Mouse (Mus musculus): Measurements from ENCODE around the gene Med21.

Med21 gene

DNA sequence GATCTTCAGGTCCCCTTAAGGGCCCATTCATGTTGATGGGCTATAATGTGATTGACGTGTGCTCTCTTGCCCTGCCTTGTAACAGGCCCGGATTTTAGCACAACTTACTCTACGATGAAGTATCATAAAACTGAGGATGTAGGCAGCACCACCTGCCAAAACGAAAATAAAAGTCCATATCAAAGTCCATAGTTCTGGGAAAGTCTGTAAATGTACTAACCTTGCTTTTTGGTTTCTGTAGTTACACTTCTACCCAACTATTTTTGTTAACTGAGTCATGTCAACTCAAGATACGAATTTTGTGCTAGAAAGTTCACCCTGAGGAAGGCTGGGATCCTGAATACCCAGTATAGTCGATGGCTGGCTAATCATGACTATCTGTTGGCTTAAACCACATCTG lies 1.4 kb upstream of the Med21 start:
- no peak for DNase-seq

DNA sequence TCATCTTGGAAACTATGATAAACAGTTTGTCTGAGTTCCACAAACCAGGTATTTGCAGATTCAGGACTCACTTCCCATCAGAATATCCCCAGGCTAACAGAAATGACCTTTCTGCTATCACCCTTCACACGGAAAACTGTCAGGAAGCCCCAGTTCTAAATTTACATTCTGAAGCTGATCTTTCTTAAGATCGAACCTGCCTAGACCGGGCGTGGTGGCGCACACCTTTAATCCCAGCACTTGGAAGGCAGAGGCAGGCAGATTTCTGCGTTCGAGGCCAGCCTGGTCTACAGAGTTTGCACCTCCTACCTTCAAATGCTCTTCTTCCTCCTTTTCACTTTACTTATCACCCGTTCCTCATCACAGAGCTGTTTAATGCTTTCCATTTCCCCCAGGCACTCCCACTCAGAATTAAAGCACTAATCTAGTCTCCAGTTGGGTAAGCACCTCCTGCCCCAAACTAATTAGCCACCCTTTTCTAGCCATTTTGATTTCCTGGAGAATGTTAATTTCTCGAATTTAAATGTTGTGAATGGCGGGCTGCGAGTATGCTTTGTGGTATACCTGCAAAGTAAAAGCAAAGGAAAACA lies 631 bp upstream of the Med21 start:
- no peak for DNase-seq

DNA sequence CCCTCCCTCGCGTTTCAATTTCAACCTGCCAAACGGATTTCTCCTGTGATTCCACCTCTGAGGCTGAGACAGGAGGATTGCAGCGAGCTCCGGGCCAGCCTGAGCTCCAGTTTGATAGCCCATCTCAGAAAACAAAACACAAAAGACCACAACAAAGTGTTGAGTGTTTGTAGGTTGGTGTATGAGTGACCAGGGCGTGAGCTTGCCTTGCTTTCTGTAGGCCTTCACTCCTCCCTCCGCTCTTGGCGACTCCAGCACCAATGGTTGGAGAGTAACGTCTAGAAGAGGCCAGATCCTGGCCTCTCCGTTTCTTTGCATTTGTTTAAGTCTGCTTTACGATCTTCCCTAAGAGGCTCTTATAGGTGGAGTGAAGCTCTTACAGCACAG lies 830 bp downstream of the Med21 start:
- peak in 1 of 2 experiments; percentile 21 for DNase-seq

DNA sequence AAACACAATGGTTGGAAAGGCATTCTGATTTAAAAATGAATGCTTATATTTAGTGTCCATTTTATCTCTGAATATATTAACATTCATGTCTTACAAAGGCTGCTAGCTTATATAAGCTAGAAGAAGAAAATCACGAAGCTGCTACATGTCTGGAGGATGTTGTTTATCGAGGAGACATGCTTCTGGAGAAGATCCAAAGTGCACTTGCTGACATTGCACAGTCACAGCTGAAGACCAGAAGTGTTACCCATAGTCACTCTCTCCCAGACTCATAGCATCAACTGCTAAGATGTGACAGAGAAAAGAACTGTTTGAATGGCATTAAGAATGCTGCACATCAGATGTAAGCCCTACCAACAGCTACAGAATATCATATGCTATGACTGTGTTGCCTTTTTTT lies 7.7 kb downstream of the Med21 start:
- no peak for DNase-seq

DNA sequence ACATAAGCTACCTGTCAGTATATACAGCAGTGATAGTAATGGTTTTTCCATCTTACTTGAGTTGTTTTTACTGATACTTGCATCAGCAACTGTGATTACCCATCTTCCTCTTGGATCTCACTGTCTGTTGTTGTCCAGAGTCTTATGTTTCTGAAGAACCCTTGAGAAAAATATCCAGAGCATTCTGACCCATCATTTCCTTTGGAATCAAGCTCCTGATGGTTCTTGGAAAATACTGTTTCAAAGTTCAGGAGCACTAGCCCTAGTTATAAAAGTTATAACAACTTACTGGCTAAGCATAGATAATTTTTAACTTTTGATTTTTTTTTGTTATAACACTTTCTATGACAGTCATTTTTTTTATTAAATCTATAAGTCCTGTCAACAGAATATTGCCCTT lies 9.1 kb downstream of the Med21 start:
- DNase-seq, result no peak

DNA sequence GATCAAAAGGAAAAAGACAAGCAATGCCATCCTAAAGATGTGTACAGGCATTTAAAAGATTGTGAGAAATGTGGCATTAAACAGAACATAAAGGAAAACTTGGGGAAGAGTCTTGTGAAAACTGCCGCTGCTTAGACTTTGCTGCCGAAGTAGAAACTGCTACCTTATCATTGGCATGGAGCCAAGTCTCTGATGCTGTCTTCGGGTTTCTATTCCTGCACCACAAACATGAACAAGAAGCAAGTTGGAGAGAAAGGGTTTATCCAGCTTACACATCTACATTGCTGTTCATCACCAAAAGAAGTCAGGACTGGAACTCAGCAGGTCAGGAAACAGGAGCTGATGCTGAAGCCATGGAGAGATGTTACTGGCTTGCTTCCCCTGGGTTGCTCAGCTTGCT lies 10.8 kb downstream of the Med21 start:
- DNase-seq, result no peak

DNA sequence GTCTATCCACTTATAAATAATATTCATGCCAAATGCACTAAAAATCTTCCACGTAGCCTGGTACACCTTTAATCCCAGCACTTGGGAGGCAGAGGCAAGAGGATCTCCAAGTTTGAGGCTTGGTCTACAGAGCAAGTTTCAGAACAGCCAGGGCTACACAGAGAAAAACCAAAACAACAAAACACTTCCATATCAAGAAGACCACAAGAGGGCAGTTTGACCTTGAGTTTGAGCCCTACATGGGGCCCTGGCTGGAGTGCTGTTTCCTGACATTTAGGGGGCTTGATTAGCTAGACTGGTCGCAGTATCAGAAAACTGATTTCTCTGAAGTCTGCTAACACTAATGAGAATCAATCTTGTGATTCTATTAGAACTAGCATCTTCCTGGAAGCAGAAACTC lies 18.2 kb downstream of the Med21 start:
- DNase-seq, result no peak

DNA sequence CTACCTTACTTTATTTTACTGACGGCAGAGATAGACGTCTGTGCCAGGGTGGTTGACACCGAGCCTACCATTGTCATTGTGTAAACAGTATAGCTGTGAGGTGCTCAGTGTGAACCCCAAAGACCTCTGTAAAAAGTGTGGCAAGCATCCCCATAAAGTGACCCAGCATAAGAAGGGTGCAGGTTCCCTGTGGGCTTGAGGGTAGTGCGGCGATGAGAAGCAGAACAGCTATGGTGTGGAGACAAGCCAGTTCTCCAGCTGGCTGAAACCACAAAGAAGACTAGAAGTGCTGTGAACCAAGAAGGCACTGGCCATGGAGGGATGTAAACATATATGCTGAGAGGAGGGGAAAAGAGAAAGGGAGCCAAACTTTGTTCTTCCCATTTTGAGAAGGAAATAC lies 19.3 kb downstream of the Med21 start:
- DNase-seq, result no peak

DNA sequence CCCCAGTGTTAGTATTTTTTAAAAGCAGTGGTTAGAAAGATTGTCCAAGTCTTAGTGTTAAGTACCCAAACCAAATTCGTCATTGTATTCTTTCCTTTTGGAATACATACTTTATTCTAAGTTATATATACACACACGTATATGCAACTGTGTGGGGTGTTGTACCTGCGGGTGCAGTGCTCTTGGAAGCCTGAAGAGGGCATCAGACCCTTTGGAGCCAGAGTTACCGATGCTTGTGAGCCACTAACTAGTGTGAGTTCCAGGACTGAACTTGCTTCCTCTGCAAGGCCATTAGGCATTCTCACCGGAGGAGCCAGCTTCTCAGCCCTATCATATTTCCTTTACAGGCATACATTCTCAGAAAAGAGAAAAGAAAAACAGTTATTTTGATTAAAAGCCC lies 20.3 kb downstream of the Med21 start:
- peak; percentile 36 to 43 for DNase-seq

DNA sequence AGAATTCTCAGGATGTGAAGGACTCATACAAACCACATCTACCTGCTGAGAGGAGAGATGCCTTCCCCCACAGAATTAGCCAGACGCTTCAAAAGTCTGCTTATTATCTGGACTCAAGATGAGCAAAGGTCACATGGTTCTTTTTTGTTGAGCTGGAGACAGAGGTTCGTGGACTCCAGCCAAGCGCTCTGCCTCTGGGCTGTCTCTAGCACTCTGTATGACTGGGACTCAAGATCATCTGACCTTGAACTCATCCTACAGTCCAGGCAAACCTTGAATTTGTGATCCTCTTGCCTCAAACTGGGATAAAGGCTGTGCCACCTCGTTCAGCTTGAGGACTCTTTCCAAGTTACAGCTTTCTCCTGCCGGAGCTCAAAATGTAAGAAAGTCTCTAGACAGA lies 21.8 kb downstream of the Med21 start:
- DNase-seq, result no peak

DNA sequence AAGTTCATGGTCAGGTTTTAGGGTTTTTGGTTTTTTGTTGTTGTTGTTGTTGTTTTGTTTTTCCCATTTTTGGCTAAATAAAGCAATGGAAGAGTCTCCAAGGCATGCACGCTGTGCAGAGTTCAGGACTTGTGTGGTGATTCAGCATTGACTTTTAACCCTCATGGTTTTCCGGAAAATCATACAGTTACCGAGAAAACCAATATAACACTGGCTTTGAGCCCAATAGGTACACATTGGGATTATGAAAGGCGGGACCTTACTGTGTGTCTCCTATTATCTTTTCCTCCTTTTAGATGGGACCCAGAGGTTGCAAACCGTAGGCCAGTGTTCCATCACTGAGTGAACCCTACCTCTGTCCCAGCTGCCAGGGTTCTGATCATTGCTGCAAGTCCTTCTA lies 22.6 kb downstream of the Med21 start:
- DNase-seq, result no peak

DNA sequence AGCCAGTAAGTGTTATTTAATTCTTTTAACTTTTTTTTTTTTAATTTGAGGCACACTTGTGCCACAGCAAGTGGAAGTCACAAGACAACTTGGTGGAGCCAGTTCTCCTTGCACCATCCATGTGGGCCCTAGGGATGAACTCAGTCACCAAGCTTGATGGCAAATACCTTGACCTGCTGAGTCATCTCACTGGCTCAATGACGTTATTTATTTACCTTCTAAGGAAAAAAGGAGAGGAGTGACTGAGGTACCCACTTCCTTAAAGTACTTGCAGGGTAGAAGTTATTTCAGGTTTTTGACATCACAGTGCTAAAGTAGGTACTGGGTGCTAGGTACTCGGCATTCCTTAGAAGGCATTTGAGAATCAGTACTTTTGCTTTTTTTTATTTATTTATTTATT lies 23.1 kb downstream of the Med21 start:
- DNase-seq, result no peak

DNA sequence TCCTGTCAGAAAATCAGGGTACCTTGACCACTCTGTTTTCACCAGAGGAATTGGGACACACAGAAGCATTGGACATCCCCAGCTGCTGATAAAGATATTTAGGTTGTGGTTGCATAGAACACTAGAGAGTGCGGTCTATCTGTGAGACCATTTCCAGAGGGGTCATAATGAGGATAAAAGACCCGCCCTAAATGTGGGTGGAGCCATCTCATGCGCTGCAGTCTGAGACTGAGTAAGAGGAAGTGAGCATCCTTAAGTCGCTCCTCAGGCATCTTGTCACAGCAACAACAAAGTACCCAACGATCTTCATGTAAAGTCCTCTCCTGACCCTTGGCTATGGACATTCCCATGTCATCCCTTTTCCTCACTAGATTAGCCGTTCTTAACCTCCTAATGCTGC lies 24.5 kb downstream of the Med21 start:
- no peak for DNase-seq

DNA sequence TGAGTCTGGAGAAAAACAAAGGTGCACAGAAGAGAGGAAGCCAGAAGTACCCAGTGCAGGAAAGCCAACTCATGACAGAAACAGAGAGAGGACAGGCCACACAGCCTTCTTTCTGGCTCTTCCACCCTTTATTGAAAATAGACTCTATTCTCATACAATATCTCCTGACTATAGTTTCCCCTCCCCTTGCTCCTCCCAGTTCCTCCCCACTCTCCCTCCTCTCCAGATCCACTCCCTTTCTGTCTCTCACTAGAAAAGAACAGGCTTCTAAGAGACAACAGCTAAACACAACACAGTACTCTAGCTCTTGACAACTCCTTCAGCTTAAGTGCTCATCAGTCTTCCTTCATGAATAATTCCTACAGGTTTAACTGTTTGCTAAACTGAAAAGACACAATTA lies 26.3 kb downstream of the Med21 start:
- DNase-seq, result no peak

DNA sequence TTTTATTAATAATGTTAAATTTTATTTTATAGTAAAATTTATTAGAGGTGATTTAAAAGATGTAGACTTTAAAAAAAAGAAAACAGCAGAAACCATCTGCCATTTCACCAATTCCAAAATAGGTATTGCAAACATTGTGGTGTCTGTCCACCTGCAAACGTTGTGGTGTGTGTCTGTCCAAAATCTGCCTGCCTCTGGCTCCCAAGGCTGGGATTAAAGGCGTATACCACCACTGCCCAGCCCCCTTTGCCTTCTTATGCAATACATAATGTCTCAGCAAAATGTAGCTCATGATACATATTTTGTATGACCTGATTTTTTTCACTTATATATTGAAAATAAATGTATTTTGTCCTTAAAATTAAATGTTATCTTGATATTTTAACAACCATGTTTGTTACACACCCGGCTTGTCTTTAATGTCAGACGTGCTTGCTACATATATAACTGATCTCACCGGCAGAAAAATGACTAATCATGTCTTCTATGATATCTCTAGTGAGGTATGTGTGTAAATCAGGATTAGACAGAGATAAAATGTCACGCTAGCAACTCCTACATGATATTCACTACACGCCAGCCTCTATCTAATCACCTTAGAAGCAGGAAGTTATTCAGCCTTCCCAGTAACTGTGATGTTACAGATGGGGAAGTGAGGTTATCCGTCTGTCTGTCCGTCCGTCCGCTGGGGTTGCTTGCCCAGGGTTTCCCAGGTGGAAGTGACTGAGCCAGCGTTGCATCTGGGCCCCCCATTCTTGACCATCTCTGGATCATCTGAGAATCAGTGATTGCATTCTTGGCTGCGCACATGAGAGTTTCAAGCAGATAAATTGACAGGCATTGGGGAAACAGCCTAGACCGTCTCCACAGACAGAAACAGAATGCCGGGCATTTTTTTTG lies 28.9 kb downstream of the Med21 start:
- DNase-seq, result no peak

DNA sequence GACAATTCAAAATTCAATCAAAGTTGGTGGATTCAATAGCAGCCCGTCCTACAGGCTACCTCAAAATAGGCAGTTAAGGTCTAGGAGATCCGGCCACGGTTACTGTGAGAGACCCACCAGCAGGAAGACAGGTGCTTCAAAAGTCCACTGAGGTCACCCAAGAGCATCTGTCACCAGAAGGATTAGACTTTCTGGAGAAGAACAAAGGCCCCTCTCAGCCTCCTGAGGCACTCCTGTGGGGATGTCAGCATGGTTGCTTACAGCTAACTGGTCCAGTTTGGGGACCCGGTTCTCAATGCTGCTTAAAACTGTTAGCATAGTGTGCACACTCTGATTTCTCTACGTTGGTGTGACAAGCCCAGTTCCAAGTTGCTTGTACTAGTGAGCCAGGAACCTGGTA lies 29.8 kb downstream of the Med21 start:
- DNase-seq, result no peak

DNA sequence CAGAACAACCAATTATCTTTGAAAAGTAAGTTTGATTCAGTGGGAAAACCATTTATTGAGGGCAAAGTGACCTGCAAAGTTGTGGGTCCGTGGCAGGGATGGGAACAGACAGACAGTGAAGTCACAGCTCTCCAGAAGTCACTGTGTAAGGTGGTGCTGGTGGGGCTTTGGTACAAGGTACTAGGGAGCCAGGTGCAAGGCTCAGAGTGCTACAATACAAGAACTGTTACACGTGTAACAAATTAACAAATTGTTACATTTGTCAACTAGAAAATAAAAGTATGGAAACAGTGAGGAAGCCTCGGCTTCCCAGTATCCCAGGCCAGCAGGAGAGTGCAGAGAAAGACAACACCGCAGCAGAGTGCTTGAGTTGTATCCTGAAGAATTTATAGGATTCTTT lies 31.3 kb downstream of the Med21 start:
- no peak for DNase-seq

DNA sequence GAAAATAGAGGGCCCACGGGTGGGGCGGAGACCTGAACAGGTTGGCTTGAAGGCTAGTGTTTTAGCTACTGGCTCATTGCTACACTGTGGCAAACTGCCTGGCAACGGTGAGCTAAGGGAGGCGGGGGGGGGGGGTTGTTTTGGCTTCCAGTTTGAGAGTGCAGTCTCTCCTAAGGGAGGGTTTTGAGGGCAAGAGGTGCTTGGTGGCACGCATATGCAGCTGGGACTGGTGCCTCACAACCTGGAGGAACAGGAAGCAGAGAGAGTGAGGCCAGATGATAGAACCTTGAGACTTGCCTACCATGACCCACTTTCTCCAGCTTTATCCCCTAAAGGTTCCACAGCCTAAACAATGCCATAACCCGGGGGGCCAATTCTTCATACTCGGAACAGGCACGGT lies 32.1 kb downstream of the Med21 start:
- DNase-seq, result no peak

DNA sequence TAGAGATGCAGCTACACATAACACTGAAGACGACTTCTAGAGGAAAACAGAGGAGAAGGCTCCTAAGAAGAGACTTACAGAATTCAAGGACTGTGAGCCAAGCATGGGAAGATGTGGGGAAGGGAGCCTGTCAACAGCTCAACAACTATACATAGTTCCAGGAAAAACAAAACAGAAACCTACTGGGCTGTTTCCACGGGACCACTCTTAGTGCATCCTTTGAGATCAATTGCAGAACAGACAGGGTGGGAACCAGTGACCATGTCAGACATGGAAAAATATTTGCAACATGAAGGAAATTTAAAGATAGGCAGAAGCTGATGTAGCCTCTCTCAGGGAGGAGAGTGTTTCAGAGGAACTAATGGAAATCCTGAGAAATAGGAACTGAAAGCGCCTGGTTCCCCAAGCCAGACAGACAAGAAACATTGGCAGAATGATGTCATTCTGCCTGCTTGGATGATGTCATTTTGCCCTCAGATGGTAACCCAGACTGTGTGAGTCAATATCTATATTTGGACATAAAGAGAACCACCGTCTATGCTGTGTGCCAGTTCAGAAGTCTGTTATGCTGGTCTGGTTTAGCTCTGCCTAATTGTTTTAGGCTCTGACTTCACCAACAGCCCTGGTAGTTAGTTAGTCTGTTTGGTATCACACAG lies 32.7 kb downstream of the Med21 start:
- peak; percentile 19 to 21 for DNase-seq

DNA sequence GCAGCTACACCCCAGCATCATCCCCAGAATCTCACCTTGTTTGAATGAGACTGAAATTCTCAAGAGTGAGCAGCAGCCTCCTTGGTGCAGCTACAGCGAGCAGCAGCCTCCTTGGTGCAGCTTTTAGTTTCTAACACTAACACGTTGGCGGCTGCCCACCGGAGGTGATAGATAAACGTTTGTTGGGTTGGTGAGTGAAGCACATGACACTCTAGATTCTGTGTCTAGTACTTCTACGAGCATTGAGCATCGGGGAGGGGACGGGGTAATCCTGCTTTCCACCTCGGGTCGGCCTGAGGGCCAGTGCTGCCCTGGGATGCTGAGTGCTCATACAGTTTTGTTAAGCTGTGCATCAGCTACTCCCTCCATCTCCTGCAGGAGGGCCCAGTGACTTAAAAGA lies 34.6 kb downstream of the Med21 start:
- DNase-seq, result no peak

DNA sequence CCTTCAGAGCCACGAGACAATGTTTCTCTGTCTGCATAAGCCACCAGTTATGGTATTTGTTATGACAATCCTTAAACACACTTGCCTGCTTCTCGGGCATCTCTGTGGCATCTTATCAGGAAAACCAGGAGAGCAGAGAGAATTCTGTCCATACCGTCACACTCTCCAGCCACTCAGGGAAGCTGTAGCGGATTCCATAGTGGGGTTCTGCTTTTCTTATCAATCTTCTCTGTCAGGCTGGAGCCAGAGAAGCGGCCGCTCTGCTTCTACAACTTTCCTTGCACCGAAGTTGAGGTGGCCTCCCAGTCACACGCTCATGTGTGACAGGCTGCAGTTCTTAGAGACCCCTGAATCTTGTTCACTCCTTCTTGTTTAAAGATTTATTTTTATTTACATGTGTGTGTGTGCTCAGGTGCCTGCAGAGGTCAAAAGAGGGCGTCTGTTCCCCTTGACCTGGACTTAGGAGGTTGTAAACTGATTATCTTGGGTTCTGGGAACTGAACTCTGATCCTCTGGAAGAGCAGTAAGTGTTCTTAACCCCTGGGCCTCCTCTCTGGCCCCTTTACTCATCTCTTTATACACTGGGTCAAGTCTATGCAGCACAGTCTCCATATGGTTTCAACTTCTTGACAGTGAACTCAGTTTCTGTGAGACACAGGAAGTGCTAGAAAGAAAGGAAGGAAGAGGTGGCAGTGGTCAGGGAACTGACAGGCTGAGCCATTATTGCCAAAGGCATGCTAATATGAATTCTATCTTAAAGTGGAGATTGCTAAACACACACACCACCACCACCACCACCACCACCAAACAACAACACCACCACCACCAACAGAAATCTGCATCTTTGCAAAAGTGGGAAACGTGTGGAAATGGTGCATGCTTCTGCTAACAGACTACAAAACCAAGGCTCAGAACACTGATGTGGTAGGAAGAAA lies 36.1 kb downstream of the Med21 start:
- DNase-seq, result no peak

DNA sequence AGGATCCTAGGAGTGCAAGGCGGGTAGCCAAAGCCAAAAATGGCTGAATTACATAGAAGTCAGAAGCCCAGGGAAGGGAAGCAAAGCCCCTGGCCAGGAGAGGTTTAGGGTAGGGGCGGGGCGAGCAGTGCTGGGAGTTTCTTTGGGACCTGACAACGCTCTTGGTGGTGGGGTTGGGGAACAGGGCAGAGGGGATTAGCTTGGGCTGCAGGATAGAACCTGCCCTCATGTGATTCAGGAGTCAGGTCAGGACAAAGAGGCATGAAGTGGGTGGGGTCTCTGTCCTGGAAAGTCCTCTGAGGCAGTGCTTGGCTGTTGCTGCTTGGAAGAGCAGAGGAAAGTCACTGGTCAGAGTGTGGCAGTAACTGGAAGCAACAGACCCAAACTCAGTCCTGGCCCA lies 41.5 kb downstream of the Med21 start:
- DNase-seq, result no peak

DNA sequence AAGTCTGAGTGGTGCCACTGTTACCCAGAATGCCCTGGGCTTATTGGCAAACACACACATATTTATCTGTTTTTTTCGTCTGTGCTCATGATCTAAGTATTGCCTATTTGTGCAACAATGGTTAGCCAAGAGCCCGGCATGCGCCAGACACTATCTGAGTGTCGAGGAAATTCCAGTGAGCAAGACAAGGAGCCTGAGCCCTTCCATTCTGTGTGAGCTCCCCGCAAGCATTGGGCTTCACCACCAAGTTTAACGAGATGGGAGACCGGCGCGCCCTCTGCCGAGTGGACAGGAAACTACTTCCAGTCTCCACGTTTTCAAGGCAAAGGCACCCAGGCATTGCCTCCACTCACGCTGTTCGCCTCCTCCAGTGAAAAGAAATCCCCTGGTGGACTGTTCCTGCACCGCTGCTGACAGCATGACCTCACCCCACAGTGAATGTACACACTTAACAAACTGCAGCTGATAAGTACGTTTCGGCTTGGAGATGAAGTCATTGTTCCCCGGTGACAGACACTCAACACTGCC lies 43.5 kb downstream of the Med21 start:
- DNase-seq, result peak; percentile 74 to 78

All from lung, adult 18-20 months (tissue).